Mouse (Mus musculus) testis, adult 2 months (tissue): ENCODE results near the gene Grk3.

Experiments
- CTCF ChIP-seq: fragments of 200-500 bp; IDR thresholded peaks from 2 replicates; pipeline ENCODE4 v1.5.1; 2012; ENCODE audit warnings: low read depth, mild to moderate bottlenecking, inconsistent platforms, low read length, moderate library complexity; ENCODE audit not compliant: control insufficient read depth, insufficient read depth, insufficient replicate concordance
- POLR2A ChIP-seq: fragments of 200-500 bp; IDR thresholded peaks from 2 replicates; pipeline ENCODE4 v1.6.1; 2012; ENCODE audit warnings: low read depth, mild to moderate bottlenecking, inconsistent platforms, low read length, moderate library complexity; ENCODE audit not compliant: control insufficient read depth

- TF ChIP-seq CTCF, result no peak
- no peak for TF ChIP-seq POLR2A
Measured at GRCm38 (mm10) chr5:112979710-112980109, 35.9 kb downstream of the Grk3 start.
